Comparison of ENCODE assay signal across 35 mouse cellular contexts in the genomic region with DNA sequence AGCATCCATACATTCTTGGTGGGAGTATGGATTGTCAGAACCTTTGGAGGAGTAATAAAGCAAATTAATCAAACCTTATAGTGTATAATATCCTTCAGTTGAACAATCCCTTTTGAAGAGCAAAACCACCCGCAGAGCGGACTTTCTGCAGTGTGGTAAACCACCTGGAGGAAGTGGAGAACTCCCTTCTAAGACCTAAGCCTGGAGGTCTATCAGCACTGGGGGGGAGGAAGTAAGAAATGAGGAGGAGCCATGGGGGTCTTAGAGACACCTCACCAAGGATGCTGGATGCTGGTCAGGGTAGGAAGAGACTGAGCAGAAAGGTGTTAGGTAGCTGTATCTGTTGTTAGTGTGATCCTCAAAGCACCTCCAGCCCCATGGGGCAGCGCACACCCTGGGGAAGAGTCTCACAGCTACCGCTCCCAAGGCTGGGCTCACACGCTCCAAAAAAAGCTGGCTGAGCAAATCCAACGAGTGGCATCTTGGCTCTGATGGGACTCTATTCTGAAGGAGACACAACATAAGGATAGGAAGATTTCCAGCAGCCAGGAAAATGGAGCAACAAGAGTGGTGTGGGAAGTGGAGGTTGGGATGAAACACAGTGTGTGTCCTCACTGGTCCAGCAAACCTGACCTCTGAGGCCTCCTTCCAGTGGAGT. TPM values are rescaled to one million over a fixed set of nuclear protein-coding genes. Genes with fewer than 3 reads are reported as not detected.
A peak's percentile ranks its signal among the peaks of the same experiment; 100 is the strongest.
DNase-seq lines count a peak whose midpoint lies in the region; ATAC-seq lines count a peak whose summit lies in the region.
"Had no signal": no experiment of that assay in that cellular context is flagged by ENCODE, and none has a peak within 500 bp of the region (broad histone marks: within the 10 kb centered on the region; RNA-seq: fewer than 3 reads in every experiment).

No protein-coding gene starts in this region.

- H3K4me1 ChIP-seq in midbrain, embryonic 15.5 days: peaks cover 3% of the 10 kb centered on the region; the same call in 1 of the 2 replicates

- ATAC-seq in CD4-positive, CD25-positive, alpha-beta regulatory T cell, adult 4 months: no peak
- peak; percentile 55 for ATAC-seq in common myeloid progenitor, adult 5-6 weeks (replicated peaks; ENCODE audit: low read depth, poor library complexity, severe bottlenecking)
- ATAC-seq in midbrain, embryonic 15.5 days (replicated peaks): no peak
- ATAC-seq: hindbrain, embryonic 16.5 days; intestine, postnatal 0 days; Patski had no signal

- no peak overlapping the region for H3K4me2 ChIP-seq in midbrain, embryonic 15.5 days
- H3K4me2 ChIP-seq: embryonic facial prominence, embryonic 13.5 days; forebrain, embryonic 12.5 days; liver, embryonic 13.5 days had no signal

- no peak overlapping the region for H3K27ac ChIP-seq in midbrain, embryonic 15.5 days
- H3K27ac ChIP-seq: embryonic facial prominence, embryonic 13.5 days; forebrain, embryonic 12.5 days; gastrocnemius, adult 2 months; heart, embryonic 10.5 days; hindbrain, embryonic 10.5 days; liver, embryonic 13.5 days had no signal

- no peaks in the 10 kb centered on the region for H3K36me3 ChIP-seq in midbrain, embryonic 15.5 days (replicated peaks)
- H3K36me3 ChIP-seq: embryonic facial prominence, embryonic 13.5 days; forebrain, embryonic 12.5 days; G1E; heart, embryonic 10.5 days; hindbrain, embryonic 10.5 days; liver, embryonic 13.5 days had no signal

- no peaks in the 10 kb centered on the region for H3K9me3 ChIP-seq in midbrain, embryonic 15.5 days
- H3K9me3 ChIP-seq: embryonic facial prominence, embryonic 13.5 days; forebrain, embryonic 12.5 days; G1E; heart, embryonic 10.5 days; hindbrain, embryonic 10.5 days; liver, embryonic 13.5 days had no signal

- H3K4me3 ChIP-seq in midbrain, embryonic 15.5 days: no peak overlapping the region
- H3K4me3 ChIP-seq: embryonic facial prominence, embryonic 13.5 days; erythroblast, embryonic 14.5 days; forebrain, embryonic 12.5 days; gastrocnemius, adult 2 months; heart, embryonic 10.5 days; hindbrain, embryonic 10.5 days; liver, embryonic 13.5 days; myocyte had no signal

- no peak overlapping the region for H3K9ac ChIP-seq in midbrain, embryonic 15.5 days
- H3K9ac ChIP-seq: embryonic facial prominence, embryonic 13.5 days; forebrain, embryonic 12.5 days; liver, embryonic 13.5 days had no signal

- WGBS in midbrain, embryonic 15.5 days: 91% methylated on average over 6 of the region's 6 CpGs

- DNase-seq in CD4-positive, CD25-positive, alpha-beta regulatory T cell, adult 2 months (ENCODE audit: low read depth, low spot score): peak; percentile 25
- DNase-seq in naive thymus-derived CD4-positive, alpha-beta T cell, adult 2 months (ENCODE audit: low read depth): peak; percentile 23
- DNase-seq in thymus, postnatal 4 days: peak; percentile 37
- no peak for DNase-seq in right cerebral cortex, postnatal 36 days (ENCODE audit: low spot score in 2 of 2)
- DNase-seq: adrenal gland, adult 2 months; cerebellum, adult 18-20 months; cerebellum, postnatal 25 days; embryo, embryonic 11 days; gastrocnemius, adult 2 months; kidney, postnatal 25 days; liver, embryonic 13.5 days; lung, adult 2 months; midbrain, embryonic 14.5 days; spleen, adult 18-20 months had no signal

- no peaks in the 10 kb centered on the region for H3K27me3 ChIP-seq in midbrain, embryonic 15.5 days (replicated peaks)
- H3K27me3 ChIP-seq: embryonic facial prominence, embryonic 13.5 days; forebrain, embryonic 12.5 days; Patski had no signal

RNA-seq across cellular contexts. Expression of gene Prnp, which starts 23.1 kb away (rescaled TPM):
- polyA plus RNA-seq in CD4-positive, CD25-positive, alpha-beta regulatory T cell, adult 4 months (2017; shearing (Covaris generic)): 10 to 100 TPM; 11.8 to 12.3 TPM
- total RNA-seq in common myeloid progenitor, adult 5-6 weeks (2017): 4.0 and 5.5 TPM in 2 replicates
- 157 and 158 TPM in 2 replicates for polyA plus RNA-seq in midbrain, embryonic 15.5 days (2015; fragmentation: Nextera tagmentation; extraction: Ambion mirVana)

RNA-seq across cellular contexts. Expression of gene Prn, which starts 23.1 kb away (rescaled TPM):
- not detected for polyA plus RNA-seq in CD4-positive, CD25-positive, alpha-beta regulatory T cell, adult 4 months (2017; shearing (Covaris generic))
- not detected in 2 replicates for total RNA-seq in common myeloid progenitor, adult 5-6 weeks (2017)
- not detected in 2 replicates for polyA plus RNA-seq in midbrain, embryonic 15.5 days (2015; fragmentation: Nextera tagmentation; extraction: Ambion mirVana)
- total RNA-seq: adrenal gland, adult 2 months; CH12.LX; G1E; gastrocnemius, postnatal 4 days; left cerebral cortex, adult 18-20 months; megakaryocyte-erythroid progenitor cell, adult 5-6 weeks had no signal
- polyA plus RNA-seq: adrenal gland, adult 2 months; erythroblast, embryonic 14.5 days; forebrain, embryonic 12.5 days; G1E; heart, embryonic 16.5 days; hindbrain, embryonic 10.5 days; hindbrain, embryonic 16.5 days; intestine, postnatal 0 days; kidney, embryonic 14.5 days; limb, embryonic 14.5 days; liver, embryonic 13.5 days; lung, adult 2 months; midbrain, embryonic 14.5 days; neural tube, embryonic 14.5 days; Patski had no signal

RNA-seq across cellular contexts. Expression of gene Erv3, which starts 27.1 kb away (rescaled TPM):
- not detected for polyA plus RNA-seq in CD4-positive, CD25-positive, alpha-beta regulatory T cell, adult 4 months (2017; shearing (Covaris generic))
- not detected in 2 replicates for total RNA-seq in common myeloid progenitor, adult 5-6 weeks (2017)
- polyA plus RNA-seq in midbrain, embryonic 15.5 days (2015; fragmentation: Nextera tagmentation; extraction: Ambion mirVana): not detected in 2 replicates
- total RNA-seq: adrenal gland, adult 2 months; CH12.LX; gastrocnemius, adult 2 months; megakaryocyte-erythroid progenitor cell, adult 5-6 weeks had no signal
- polyA plus RNA-seq: adrenal gland, adult 2 months; embryonic facial prominence, embryonic 13.5 days; erythroblast, embryonic 14.5 days; forebrain, embryonic 12.5 days; heart, embryonic 10.5 days; heart, embryonic 16.5 days; hindbrain, embryonic 16.5 days; intestine, postnatal 0 days; kidney, embryonic 14.5 days; liver, embryonic 13.5 days; lung, adult 2 months; midbrain, embryonic 14.5 days; neural tube, embryonic 14.5 days; Patski had no signal

Comparison
In these comparisons a context has a peak if more than half of its experiments do, and no peak if none do; other contexts are left out.
1. DNase-seq: peak in CD4-positive, CD25-positive, alpha-beta regulatory T cell, adult 2 months (single experiment), naive thymus-derived CD4-positive, alpha-beta T cell, adult 2 months (single experiment) and thymus, postnatal 4 days (single experiment); none in right cerebral cortex, postnatal 36 days (0 of 2).
2. RNA of gene Prnp, which starts 23.1 kb away (polyA plus RNA-seq): 157 to 158 TPM in midbrain, embryonic 15.5 days; 11.8 to 12.3 TPM in CD4-positive, CD25-positive, alpha-beta regulatory T cell, adult 4 months; every median in the first group is over 10 times any median in the second.